Mouse (Mus musculus) thymus, adult 18-20 months (tissue): ENCODE data around the gene Smarca2.

Experiments used
- DNase-seq, 2 experiments: peaks; one replicate each; pipeline ENCODE4 v3.0.0; 2022; ENCODE audit warnings: mixed read lengths in 2 of 2

Gene Smarca2

GRCm38 (mm10) chr19:26790386-26791346 lies 185.8 kb downstream of the Smarca2 start:
- no peak for DNase-seq

- no peak for DNase-seq
Observed at GRCm38 (mm10) chr19:26794315-26794714, 189.5 kb downstream of the Smarca2 start.

GRCm38 (mm10) chr19:26796006-26796405 lies 191.2 kb downstream of the Smarca2 start:
- no peak for DNase-seq

GRCm38 (mm10) chr19:26804401-26804800 lies 199.6 kb downstream of the Smarca2 start:
- no peak for DNase-seq

- DNase-seq = no peak
Observed at GRCm38 (mm10) chr19:26814629-26815028, 209.8 kb downstream of the Smarca2 start.

GRCm38 (mm10) chr19:26817901-26818300 lies 213.1 kb downstream of the Smarca2 start:
- DNase-seq = no peak
